Comparison of ENCODE assay signal across 14 mouse cellular contexts in the genomic region with DNA sequence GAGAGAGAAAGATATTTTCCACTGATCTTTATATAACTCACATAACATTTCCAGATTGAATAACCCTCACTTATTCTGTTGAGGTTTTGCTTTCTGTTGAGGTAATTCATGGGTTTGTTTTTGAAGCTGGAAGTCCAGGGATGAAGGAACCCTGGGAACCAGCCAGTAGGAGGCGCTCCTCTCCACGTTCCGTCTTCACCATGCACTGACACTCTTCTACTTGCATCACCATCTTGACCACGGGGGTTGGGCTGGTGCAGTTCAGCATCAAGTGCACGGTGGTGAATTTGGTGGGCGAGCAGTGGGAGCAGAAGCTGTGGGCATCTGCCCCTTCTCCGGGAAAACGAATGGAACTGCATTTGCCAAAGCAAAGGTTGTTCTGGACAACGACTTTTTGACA. TPM values are rescaled to one million over a fixed set of nuclear protein-coding genes. Genes with fewer than 3 reads are reported as not detected.
A peak's percentile ranks its signal among the peaks of the same experiment; 100 is the strongest.
DNase-seq lines count a peak whose midpoint lies in the region; ATAC-seq and TF ChIP-seq lines count a peak whose summit lies in the region.
"Had no signal": no experiment of that assay in that cellular context is flagged by ENCODE, and none has a peak within 500 bp of the region (broad histone marks: within the 10 kb centered on the region; RNA-seq: fewer than 3 reads in every experiment).

No protein-coding gene starts in this region.

- no peak overlapping the region for H3K4me2 ChIP-seq in forebrain, postnatal 0 days (ENCODE audit: low read depth)
- no peak overlapping the region for H3K4me2 ChIP-seq in forebrain, embryonic 11.5 days (ENCODE audit: low read depth, low read length, severe bottlenecking)
- H3K4me2 ChIP-seq in liver, embryonic 14.5 days (ENCODE audit: low read depth), result no peak overlapping the region
- no peak overlapping the region for H3K4me2 ChIP-seq in liver, postnatal 0 days (ENCODE audit: low read depth, low read length)
- no peak overlapping the region for H3K4me2 ChIP-seq in kidney, embryonic 14.5 days (replicated peaks; ENCODE audit: low read depth, low read length)

- no peaks in the 10 kb centered on the region for H3K4me1 ChIP-seq in forebrain, postnatal 0 days (ENCODE audit: insufficient read depth)
- no peaks in the 10 kb centered on the region for H3K4me1 ChIP-seq in forebrain, embryonic 11.5 days (replicated peaks; ENCODE audit: control insufficient read depth, insufficient read depth, low read length)
- H3K4me1 ChIP-seq in liver, embryonic 14.5 days (replicated peaks; ENCODE audit: control insufficient read depth in 2 of 2, insufficient read depth in 2 of 2, low read length in 1 of 2), result no peaks in the 10 kb centered on the region
- H3K4me1 ChIP-seq in liver, postnatal 0 days (ENCODE audit: insufficient read depth), result no peaks in the 10 kb centered on the region
- peaks cover 0 to 2% of the 10 kb centered on the region in 2 experiments; a peak in 1 of 4 replicates for H3K4me1 ChIP-seq in ES-E14 (ENCODE audit: control insufficient read depth in 2 of 2, insufficient read depth in 2 of 2, low read length in 2 of 2, poor library complexity in 1 of 2)
- no peaks in the 10 kb centered on the region for H3K4me1 ChIP-seq in kidney, embryonic 14.5 days (ENCODE audit: control insufficient read depth, insufficient read depth, low read length)
- H3K4me1 ChIP-seq: megakaryocyte, embryonic 14.5 days had no signal

- no peak overlapping the region for H3K27ac ChIP-seq in forebrain, postnatal 0 days (ENCODE audit: low read depth, low read length)
- H3K27ac ChIP-seq in forebrain, embryonic 11.5 days (ENCODE audit: low read depth, low read length), result no peak overlapping the region
- H3K27ac ChIP-seq in liver, embryonic 14.5 days, result no peak overlapping the region
- H3K27ac ChIP-seq in liver, postnatal 0 days (ENCODE audit: low read depth), result no peak overlapping the region
- H3K27ac ChIP-seq in ES-E14 (ENCODE audit: insufficient read depth, low read depth, low read length, poor library complexity, severe bottlenecking), result no peak overlapping the region
- H3K27ac ChIP-seq in kidney, embryonic 14.5 days (ENCODE audit: low read depth, low read length), result no peak overlapping the region

- no peaks in the 10 kb centered on the region for H3K9me3 ChIP-seq in forebrain, postnatal 0 days (ENCODE audit: low read length)
- no peaks in the 10 kb centered on the region for H3K9me3 ChIP-seq in forebrain, embryonic 11.5 days (ENCODE audit: control insufficient read depth, low read length)
- no peaks in the 10 kb centered on the region for H3K9me3 ChIP-seq in liver, embryonic 14.5 days (ENCODE audit: control insufficient read depth, low read length)
- no peaks in the 10 kb centered on the region for H3K9me3 ChIP-seq in liver, postnatal 0 days (ENCODE audit: low read length)
- H3K9me3 ChIP-seq in ES-E14 (ENCODE audit: control insufficient read depth, insufficient read depth, low read depth, low read length), result no peaks in the 10 kb centered on the region
- H3K9me3 ChIP-seq in kidney, embryonic 14.5 days (ENCODE audit: control insufficient read depth, low read length), result no peaks in the 10 kb centered on the region

- no peak for DNase-seq in forebrain, postnatal 0 days
- no peak for DNase-seq in forebrain, embryonic 11.5 days (ENCODE audit: low spot score)
- no peak for DNase-seq in liver, embryonic 14.5 days (ENCODE audit: low read depth in 3 of 3, low spot score in 3 of 3)
- DNase-seq in liver, postnatal 0 days, result no peak
- peak; percentile 48 for DNase-seq in ES-E14 (ENCODE audit: low read depth, low spot score)
- DNase-seq in lung, postnatal 36 days, result peak; percentile 40
- no peak for DNase-seq in right cerebral cortex, postnatal 14 days
- DNase-seq: kidney, adult 11 months; retina, postnatal 1 day had no signal

- TF ChIP-seq EP300 in liver, embryonic 14.5 days (IDR thresholded peaks at IDR 0.05; ENCODE audit: low read depth), result no peak
- TF ChIP-seq EP300 in liver, postnatal 0 days (IDR thresholded peaks at IDR 0.05; ENCODE audit: low read depth), result no peak

- in situ Hi-C loops in ES-E14 (cut with MboI; ENCODE audit: low sequenced_read_pairs in 2 of 2, unreplicated experiment in 2 of 2), result no loop called here

- H3K4me3 ChIP-seq in forebrain, postnatal 0 days (ENCODE audit: low read depth, low read length), result no peak overlapping the region
- H3K4me3 ChIP-seq in forebrain, embryonic 11.5 days (ENCODE audit: low read depth, low read length), result no peak overlapping the region
- H3K4me3 ChIP-seq in liver, embryonic 14.5 days (ENCODE audit: insufficient read depth in 1 of 2, low read depth in 2 of 2, low read length in 2 of 2), result no peak overlapping the region
- H3K4me3 ChIP-seq in liver, postnatal 0 days (ENCODE audit: low read depth, low read length), result no peak overlapping the region
- H3K4me3 ChIP-seq in ES-E14 (ENCODE audit: insufficient read depth in 1 of 2, low read depth in 1 of 2, low read length in 2 of 2, poor library complexity in 1 of 2, severe bottlenecking in 1 of 2), result no peak overlapping the region
- H3K4me3 ChIP-seq in kidney, embryonic 14.5 days (ENCODE audit: low read length), result no peak overlapping the region
- H3K4me3 ChIP-seq: megakaryocyte, embryonic 14.5 days had no signal

- ATAC-seq in forebrain, postnatal 0 days, result no peak
- no peak for ATAC-seq in forebrain, embryonic 11.5 days (replicated peaks; ENCODE audit: low FRiP score)
- no peak for ATAC-seq in liver, embryonic 14.5 days (ENCODE audit: insufficient read depth)
- no peak for ATAC-seq in liver, postnatal 0 days
- ATAC-seq in kidney, embryonic 14.5 days (ENCODE audit: low FRiP score, low TSS enrichment), result no peak

- no peaks in the 10 kb centered on the region for H3K36me3 ChIP-seq in forebrain, postnatal 0 days (ENCODE audit: insufficient read depth)
- no peaks in the 10 kb centered on the region for H3K36me3 ChIP-seq in forebrain, embryonic 11.5 days (ENCODE audit: control insufficient read depth, insufficient read depth, low read length)
- no peaks in the 10 kb centered on the region for H3K36me3 ChIP-seq in liver, embryonic 14.5 days (replicated peaks; ENCODE audit: control insufficient read depth, insufficient read depth, low read depth)
- H3K36me3 ChIP-seq in liver, postnatal 0 days (replicated peaks; ENCODE audit: insufficient read depth, low read length), result no peaks in the 10 kb centered on the region
- H3K36me3 ChIP-seq in ES-E14 (ENCODE audit: control insufficient read depth, insufficient read depth, low read length, poor library complexity, severe bottlenecking), result no peaks in the 10 kb centered on the region
- H3K36me3 ChIP-seq in kidney, embryonic 14.5 days (ENCODE audit: control insufficient read depth, insufficient read depth, low read length), result no peaks in the 10 kb centered on the region

- 85% methylated on average over 9 of the region's 9 CpGs for WGBS in forebrain, postnatal 0 days
- WGBS in forebrain, embryonic 11.5 days, result 91% methylated on average over 9 of the region's 9 CpGs
- WGBS in liver, embryonic 14.5 days (ENCODE audit: insufficient replicate concordance), result 67% methylated on average over 9 of the region's 9 CpGs
- 76% methylated on average over 9 of the region's 9 CpGs for WGBS in liver, postnatal 0 days (ENCODE audit: insufficient replicate concordance)
- 84% methylated on average over 9 of the region's 9 CpGs for WGBS in kidney, embryonic 14.5 days

- H3K9ac ChIP-seq in forebrain, postnatal 0 days, result no peak overlapping the region
- H3K9ac ChIP-seq in forebrain, embryonic 11.5 days (ENCODE audit: low read length), result no peak overlapping the region
- no peak overlapping the region for H3K9ac ChIP-seq in liver, embryonic 14.5 days (replicated peaks)
- H3K9ac ChIP-seq in liver, postnatal 0 days (replicated peaks), result no peak overlapping the region
- H3K9ac ChIP-seq in ES-E14 (ENCODE audit: insufficient read depth, low read depth, low read length, poor library complexity, severe bottlenecking), result no peak overlapping the region
- H3K9ac ChIP-seq in kidney, embryonic 14.5 days (ENCODE audit: low read depth, low read length), result no peak overlapping the region

- 0 out of 2 replicates have a peak, but pooled peaks have one; percentile 8 for TF ChIP-seq CTCF in forebrain, postnatal 0 days (IDR thresholded peaks at IDR 0.05; ENCODE audit: low read depth)
- TF ChIP-seq CTCF in liver, embryonic 14.5 days (IDR thresholded peaks at IDR 0.05; ENCODE audit: low read depth), result peak; percentile 26
- TF ChIP-seq CTCF in liver, postnatal 0 days (IDR thresholded peaks at IDR 0.05; ENCODE audit: low read depth), result no peak; the same call in 1 of the 2 replicates

- no peaks in the 10 kb centered on the region for H3K27me3 ChIP-seq in forebrain, postnatal 0 days (ENCODE audit: insufficient read depth, low read length)
- H3K27me3 ChIP-seq in forebrain, embryonic 11.5 days (ENCODE audit: control insufficient read depth, insufficient read depth, low read length), result peaks cover 2% of the 10 kb centered on the region; the same call in 1 of the 2 replicates
- no peaks in the 10 kb centered on the region for H3K27me3 ChIP-seq in liver, embryonic 14.5 days (ENCODE audit: control insufficient read depth, insufficient read depth, low read length)
- no peaks in the 10 kb centered on the region for H3K27me3 ChIP-seq in liver, postnatal 0 days (ENCODE audit: insufficient read depth, low read length)
- H3K27me3 ChIP-seq in kidney, embryonic 14.5 days (ENCODE audit: control insufficient read depth, insufficient read depth, low read length), result no peaks in the 10 kb centered on the region
- H3K27me3 ChIP-seq: megakaryocyte, embryonic 14.5 days had no signal

RNA-seq across cellular contexts. Expression of a gene that starts 2.4 kb away (rescaled TPM):
- 0.15 and 0.19 TPM in 2 replicates for total RNA-seq in forebrain, postnatal 0 days (2014; rRNA removed)
- 0.08 TPM in 1 of 2 replicates, not detected in the other for polyA plus RNA-seq in forebrain, postnatal 0 days (2015; fragmentation: Nextera tagmentation; extraction: Ambion mirVana)
- not detected in 2 replicates for polyA plus RNA-seq in forebrain, embryonic 11.5 days (2014; fragmentation: Nextera tagmentation; extraction: Ambion mirVana)
- not detected in 2 replicates for polyA plus RNA-seq in liver, embryonic 14.5 days (2012; rRNA removed)
- not detected in 2 replicates for polyA plus RNA-seq in liver, embryonic 14.5 days (2014; fragmentation: Nextera tagmentation; extraction: Ambion mirVana)
- not detected in 2 replicates for polyA plus RNA-seq in liver, postnatal 0 days (2015; fragmentation: Nextera tagmentation; extraction: Ambion mirVana)
- total RNA-seq in ES-E14 (2012; rRNA removed), result not detected in 2 replicates
- not detected in 2 replicates for polyA plus RNA-seq in kidney, embryonic 14.5 days (2014; fragmentation: Nextera tagmentation; extraction: Ambion mirVana)
- total RNA-seq: gastrocnemius, adult 8-10 months; heart, postnatal 25 days; layer of hippocampus, adult 18-20 months had no signal

RNA-seq across cellular contexts. Expression of a gene that starts 22.7 kb away (rescaled TPM):
- total RNA-seq in forebrain, postnatal 0 days (2014; rRNA removed), result 31.6 and 39.6 TPM in 2 replicates
- 6.2 and 11.9 TPM in 2 replicates for polyA plus RNA-seq in forebrain, postnatal 0 days (2015; fragmentation: Nextera tagmentation; extraction: Ambion mirVana)
- 14.2 and 15.6 TPM in 2 replicates for polyA plus RNA-seq in forebrain, embryonic 11.5 days (2014; fragmentation: Nextera tagmentation; extraction: Ambion mirVana)
- polyA plus RNA-seq in liver, embryonic 14.5 days (2012; rRNA removed), result 1.4 and 1.8 TPM in 2 replicates
- polyA plus RNA-seq in liver, embryonic 14.5 days (2014; fragmentation: Nextera tagmentation; extraction: Ambion mirVana), result 2.7 and 3.5 TPM in 2 replicates
- polyA plus RNA-seq in liver, postnatal 0 days (2015; fragmentation: Nextera tagmentation; extraction: Ambion mirVana), result 2.6 and 2.7 TPM in 2 replicates
- 17.6 and 18.7 TPM in 2 replicates for total RNA-seq in ES-E14 (2012; rRNA removed)
- 8.2 and 14.3 TPM in 2 replicates for polyA plus RNA-seq in kidney, embryonic 14.5 days (2014; fragmentation: Nextera tagmentation; extraction: Ambion mirVana)

Comparison
In these comparisons a context has a peak if more than half of its experiments do, and no peak if none do; other contexts are left out.
1. DNase-seq: peak in ES-E14 (single experiment) and lung, postnatal 36 days (single experiment); none in forebrain, postnatal 0 days (single experiment), forebrain, embryonic 11.5 days (single experiment), liver, embryonic 14.5 days (0 of 3), liver, postnatal 0 days (single experiment) and right cerebral cortex, postnatal 14 days (single experiment).